Mouse (Mus musculus) limb, embryonic 14.5 days (tissue): Measurements from ENCODE around the gene Gpn2. TPM values are rescaled to one million over a fixed set of nuclear protein-coding genes. Genes with fewer than 3 reads are reported as not detected.

Experiments used
- ATAC-seq: fragments of 200-750 bp; cut with Nextera tagmentation; 2 replicates; pipeline ENCODE4 v1.8.0; 2017; ENCODE audit warnings: low read depth, moderate number of reproducible peaks, moderate TSS enrichment; ENCODE audit not compliant: low FRiP score
- DNase-seq: peaks from one replicate; pipeline ENCODE4 v3.0.0-alpha.2; 2015; ENCODE audit warnings: low spot score
- H3K27ac ChIP-seq: fragments of 300-500 bp; sonication (generic); replicated peaks from 2 replicates; pipeline ENCODE4 v1.5.1; 2014; ENCODE audit warnings: low read depth, mild to moderate bottlenecking, low read length, moderate library complexity, mixed read lengths
- H3K27me3 ChIP-seq: fragments of 300-500 bp; sonication (generic); 2 replicates; pipeline ENCODE4 v1.6.1; 2014; ENCODE audit warnings: low read length, mixed read lengths; ENCODE audit not compliant: control insufficient read depth, insufficient read depth
- H3K36me3 ChIP-seq: fragments of 300-500 bp; sonication (generic); 2 replicates; pipeline ENCODE4 v1.6.1; 2014; ENCODE audit warnings: mild to moderate bottlenecking, low read length, moderate library complexity, mixed read lengths; ENCODE audit not compliant: control insufficient read depth, insufficient read depth
- H3K4me1 ChIP-seq: fragments of 300-500 bp; sonication (generic); 2 replicates; pipeline ENCODE4 v1.6.1; 2014; ENCODE audit warnings: antibody characterized with exemption, low read length, mixed read lengths; ENCODE audit not compliant: control insufficient read depth, insufficient read depth
- H3K4me2 ChIP-seq: fragments of 300-500 bp; sonication (generic); replicated peaks from 2 replicates; pipeline ENCODE4 v1.6.1; 2014; ENCODE audit warnings: low read depth, mild to moderate bottlenecking, low read length, moderate library complexity; ENCODE audit not compliant: severe bottlenecking
- H3K4me3 ChIP-seq: fragments of 300-500 bp; sonication (generic); replicated peaks from 2 replicates; pipeline ENCODE4 v1.5.1; 2014; ENCODE audit warnings: low read length
- H3K9ac ChIP-seq: fragments of 300-500 bp; sonication (generic); 2 replicates; pipeline ENCODE4 v1.6.1; 2014; ENCODE audit warnings: mild to moderate bottlenecking, low read depth, low read length, moderate library complexity; ENCODE audit not compliant: severe bottlenecking
- H3K9me3 ChIP-seq: fragments of 300-500 bp; sonication (generic); 2 replicates; pipeline ENCODE4 v1.6.1; 2016; ENCODE audit warnings: low read length; ENCODE audit not compliant: control insufficient read depth
- POLR2A ChIP-seq: fragments of 200-500 bp; IDR thresholded peaks from 2 replicates; pipeline ENCODE4 v1.8.0; 2012; ENCODE audit warnings: inconsistent platforms, mild to moderate bottlenecking, moderate library complexity, borderline replicate concordance; ENCODE audit not compliant: insufficient read depth, insufficient read length; ENCODE audit errors: extremely low read depth
- WGBS: fragments of 180-500 bp; shearing (Covaris S2); extraction: QIAGEN DNeasy Blood & Tissue Kit; methylation state at CpG from one replicate; pipeline ENCODE4 v1.1.7; 2014; 5-methylcytosine and 5-hydroxymethylcytosine counted together
- polyA plus RNA-seq, 2 experiments: library from polyadenylated mRNA; depleted of rRNA in 1 of 2; stranded (reverse) in 1 of 2; unstranded in 1 of 2; fragments of >200 nt; fragmentation: Nextera tagmentation in 1 of 2; extraction: Ambion mirVana in 1 of 2; gene quantifications; 2 replicates each; pipeline versions ENCODE4 v1.2.1 to v1.2.3; 2012 to 2014

Gene Gpn2
- polyA plus RNA-seq, 2 experiments: 17.6 to 33.2 TPM

- Histone ChIP-seq H3K4me2 (no peak overlapping the region), H3K4me1 (no peaks in the 10 kb centered on the region), H3K36me3 (no peaks in the 10 kb centered on the region), H3K27ac (no peak overlapping the region), H3K9ac (no peak overlapping the region), H3K4me3 (no peak overlapping the region), H3K27me3 (no peaks in the 10 kb centered on the region), H3K9me3 (no peaks in the 10 kb centered on the region; the same call in 1 of the 2 replicates)
- TF ChIP-seq POLR2A: no peak
- ATAC-seq: no peak
- 100% methylated on average over 1 of the region's 1 CpGs for WGBS
- DNase-seq: no peak
Observed at GRCm38 (mm10) chr4:133552029-133552428, 32.1 kb upstream of the Gpn2 start.

- Histone ChIP-seq H3K27me3 (no peaks in the 10 kb centered on the region), H3K9ac (no peak within 1 kb of the TSS), H3K4me3 (no peak within 1 kb of the TSS), H3K4me2 (no peak within 1 kb of the TSS), H3K9me3 (no peaks in the 10 kb centered on the region; the same call in 1 of the 2 replicates), H3K27ac (no peak within 1 kb of the TSS), H3K36me3 (no peaks in the 10 kb centered on the region), H3K4me1 (no peaks in the 10 kb centered on the region)
- no peak for TF ChIP-seq POLR2A
- 78% methylated on average over 10 of the region's 10 CpGs for WGBS
- ATAC-seq (no peak), DNase-seq (no peak)
Observed at GRCm38 (mm10) chr4:133552768-133553447, 31.3 kb upstream of the Gpn2 start, which contains the start of gene Nr0b2. Gene Nr0b2, plus strand, starts transcription at chr4:133553376.

- Histone ChIP-seq H3K4me1 (no peaks in the 10 kb centered on the region), H3K4me2 (no peak overlapping the region), H3K27me3 (no peaks in the 10 kb centered on the region), H3K9me3 (no peaks in the 10 kb centered on the region), H3K9ac (no peak overlapping the region), H3K27ac (no peak overlapping the region), H3K4me3 (no peak overlapping the region), H3K36me3 (no peaks in the 10 kb centered on the region)
- WGBS: 71% methylated on average over 19 of the region's 19 CpGs
- no peak for TF ChIP-seq POLR2A
- DNase-seq: no peak
- no peak for ATAC-seq
Observed at GRCm38 (mm10) chr4:133553448-133554330, 30.5 kb upstream of the Gpn2 start.

- H3K9ac ChIP-seq: no peak overlapping the region
- 42% methylated on average over 10 of the region's 10 CpGs for WGBS
- no peaks in the 10 kb centered on the region for H3K27me3 ChIP-seq
- H3K27ac ChIP-seq: no peak overlapping the region
- H3K4me2 ChIP-seq: no peak overlapping the region
- H3K4me3 ChIP-seq: no peak overlapping the region
- no peaks in the 10 kb centered on the region for H3K36me3 ChIP-seq
- H3K4me1 ChIP-seq: no peaks in the 10 kb centered on the region
- DNase-seq (no peak), ATAC-seq (no peak)
- H3K9me3 ChIP-seq: no peaks in the 10 kb centered on the region
- no peak for TF ChIP-seq POLR2A
Observed at GRCm38 (mm10) chr4:133557041-133557717, 27.0 kb upstream of the Gpn2 start.

- no peak for DNase-seq
- 79% methylated on average over 4 of the region's 4 CpGs for WGBS
- no peaks in the 10 kb centered on the region for H3K27me3 ChIP-seq
- ATAC-seq: no peak
- no peak overlapping the region for H3K27ac ChIP-seq
- no peak for TF ChIP-seq POLR2A
- H3K4me3 ChIP-seq: no peak overlapping the region
- no peaks in the 10 kb centered on the region for H3K36me3 ChIP-seq
- no peak overlapping the region for H3K4me2 ChIP-seq
- H3K4me1 ChIP-seq: no peaks in the 10 kb centered on the region
- no peaks in the 10 kb centered on the region for H3K9me3 ChIP-seq
- no peak overlapping the region for H3K9ac ChIP-seq
Observed at GRCm38 (mm10) chr4:133559846-133560245, 24.3 kb upstream of the Gpn2 start.
